Mouse (Mus musculus) ES-E14 (cell line): ENCODE measurements around the gene 1110059E24Rik. TPM values are rescaled to one million over a fixed set of nuclear protein-coding genes. Genes with fewer than 3 reads are reported as not detected.

ENCODE experiments used
- DNase-seq: peaks from one replicate; pipeline ENCODE4 v3.0.0-alpha.2; 2013; ENCODE audit warnings: low read depth, low spot score
- H3K27ac ChIP-seq: 2 replicates; pipeline ENCODE4 v1.5.1; 2012; ENCODE audit warnings: low read depth, mild to moderate bottlenecking, low read length, moderate library complexity, mixed read lengths; ENCODE audit not compliant: poor library complexity, insufficient read depth, severe bottlenecking
- H3K36me3 ChIP-seq: 2 replicates; pipeline ENCODE4 v1.6.1; 2012; ENCODE audit warnings: mild to moderate bottlenecking, low read length, moderate library complexity, mixed read lengths; ENCODE audit not compliant: control insufficient read depth, poor library complexity, insufficient read depth, severe bottlenecking
- H3K4me1 ChIP-seq, 2 experiments: fragments of 150-350 bp in 1 of 2; sonication (generic) in 1 of 2; 2 replicates each; pipeline ENCODE4 v1.6.1; 2012; ENCODE audit warnings: low read length in 2 of 2, mild to moderate bottlenecking in 1 of 2, mixed read lengths in 1 of 2; ENCODE audit not compliant: control insufficient read depth in 2 of 2, insufficient read depth in 2 of 2, poor library complexity in 1 of 2
- H3K4me3 ChIP-seq, 2 experiments: fragments of 150-350 bp in 1 of 2; sonication (generic) in 1 of 2; 2 replicates each; pipeline ENCODE4 v1.5.1; 2012; ENCODE audit warnings: low read length in 2 of 2, low read depth in 1 of 2, mild to moderate bottlenecking in 1 of 2, mixed read lengths in 1 of 2; ENCODE audit not compliant: insufficient read depth in 1 of 2, poor library complexity in 1 of 2, severe bottlenecking in 1 of 2
- H3K9ac ChIP-seq: 2 replicates; pipeline ENCODE4 v1.6.1; 2012; ENCODE audit warnings: low read depth, mild to moderate bottlenecking, low read length, mixed read lengths; ENCODE audit not compliant: poor library complexity, insufficient read depth, severe bottlenecking
- H3K9me3 ChIP-seq: fragments of 150-350 bp; sonication (generic); 2 replicates; pipeline ENCODE4 v1.6.1; 2012; ENCODE audit warnings: low read depth, mild to moderate bottlenecking, low read length; ENCODE audit not compliant: control insufficient read depth, insufficient read depth
- CHD2 ChIP-seq: IDR thresholded peaks from 2 replicates; pipeline ENCODE4 v1.6.1; 2014; ENCODE audit warnings: mild to moderate bottlenecking, low read depth, low read length, inconsistent platforms
- HCFC1 ChIP-seq: IDR thresholded peaks from 2 replicates; pipeline ENCODE4 v1.6.1; 2012; ENCODE audit warnings: low read length, inconsistent platforms, borderline replicate concordance; ENCODE audit not compliant: insufficient read depth
- MAFK ChIP-seq: IDR thresholded peaks from 2 replicates; pipeline ENCODE4 v1.6.1; 2014; ENCODE audit warnings: mild to moderate bottlenecking, low read depth, low read length, inconsistent platforms; ENCODE audit not compliant: insufficient read depth
- ZC3H11A ChIP-seq: IDR thresholded peaks from 2 replicates; pipeline ENCODE4 v1.6.1; 2012; ENCODE audit warnings: low read depth, mild to moderate bottlenecking, inconsistent platforms, low read length, borderline replicate concordance
- ZNF384 ChIP-seq: IDR thresholded peaks from 2 replicates; pipeline ENCODE4 v1.6.1; 2012; ENCODE audit warnings: low read depth, low read length, inconsistent platforms
- in situ Hi-C, 2 experiments: fragments of 600-800 bp; cut with MboI; formaldehyde crosslinking; loops; one replicate each; pipeline ENCODE4 v1.15.1; 2025; ENCODE audit warnings: low sequenced_read_pairs in 2 of 2, inconsistent platforms in 1 of 2; ENCODE audit not compliant: unreplicated experiment in 2 of 2
- total RNA-seq: library from RNA; depleted of rRNA; stranded (reverse); fragments of 300-350 nt; gene quantifications from 2 replicates; pipeline ENCODE4 v1.2.3, GENCODE M21; 2012

Gene 1110059E24Rik
- total RNA-seq, 1 experiment = 38.9 TPM

DNA sequence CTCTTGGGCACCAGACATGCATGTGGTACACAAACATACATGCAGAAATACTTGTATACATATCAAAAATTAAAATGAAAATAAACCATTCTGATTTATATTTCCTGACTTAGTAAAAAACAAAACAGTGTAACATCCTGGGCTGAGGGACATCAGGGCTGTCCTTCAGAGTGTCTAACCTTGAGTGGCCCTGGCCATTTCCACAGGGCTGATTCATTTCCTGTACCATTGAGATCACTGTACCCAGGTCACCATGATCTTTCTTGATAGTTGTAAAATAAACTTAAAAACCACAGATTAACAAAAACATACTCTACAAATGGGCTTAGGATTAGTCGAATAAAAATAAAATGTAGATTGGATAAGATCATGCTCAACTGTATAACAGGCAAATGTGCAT is 66.2 kb downstream of the 1110059E24Rik start:
- in situ Hi-C loops = no loop called here

DNA sequence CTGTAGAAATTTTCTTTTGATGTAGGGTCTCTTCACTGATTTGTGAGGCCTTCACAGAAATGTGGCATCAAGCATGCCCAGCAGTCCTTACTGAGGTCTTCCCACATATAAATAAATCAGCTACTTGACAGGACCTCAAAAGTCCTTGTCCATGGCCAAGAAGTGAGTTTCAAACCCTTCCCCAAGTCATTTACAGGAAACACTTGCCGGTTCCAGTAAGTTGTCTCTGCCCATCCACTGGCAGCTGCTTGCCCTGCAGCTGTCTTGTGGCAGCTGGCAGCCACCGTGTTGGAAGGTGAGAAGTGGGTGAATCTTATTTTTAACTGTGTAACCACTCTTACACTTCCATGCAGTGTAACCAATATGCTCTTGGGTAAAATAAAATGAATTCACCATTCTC is 66.9 kb downstream of the 1110059E24Rik start:
- Histone ChIP-seq H3K4me1 (no peaks in the 10 kb centered on the region; a peak in 1 of 4 replicates), H3K27ac (no peak overlapping the region), H3K9me3 (no peaks in the 10 kb centered on the region), H3K9ac (no peak overlapping the region), H3K36me3 (no peaks in the 10 kb centered on the region), H3K4me3 (no peak overlapping the region)
- no peak for DNase-seq
- in situ Hi-C loops = no loop called here
- TF ChIP-seq MAFK = no peak
- TF ChIP-seq ZNF384 = no peak

More for the DNA sequence above, 66.2 kb downstream of the 1110059E24Rik start:
- H3K27ac ChIP-seq = no peak overlapping the region
- no peaks in the 10 kb centered on the region for H3K36me3 ChIP-seq
- H3K4me3 ChIP-seq = no peak overlapping the region
- TF ChIP-seq CHD2 (no peak), HCFC1 (no peak), MAFK (no peak)
- H3K4me1 ChIP-seq = no peaks in the 10 kb centered on the region; a peak in 1 of 4 replicates
- H3K9me3 ChIP-seq = no peaks in the 10 kb centered on the region
- no peak for DNase-seq
- H3K9ac ChIP-seq = no peak overlapping the region

DNA sequence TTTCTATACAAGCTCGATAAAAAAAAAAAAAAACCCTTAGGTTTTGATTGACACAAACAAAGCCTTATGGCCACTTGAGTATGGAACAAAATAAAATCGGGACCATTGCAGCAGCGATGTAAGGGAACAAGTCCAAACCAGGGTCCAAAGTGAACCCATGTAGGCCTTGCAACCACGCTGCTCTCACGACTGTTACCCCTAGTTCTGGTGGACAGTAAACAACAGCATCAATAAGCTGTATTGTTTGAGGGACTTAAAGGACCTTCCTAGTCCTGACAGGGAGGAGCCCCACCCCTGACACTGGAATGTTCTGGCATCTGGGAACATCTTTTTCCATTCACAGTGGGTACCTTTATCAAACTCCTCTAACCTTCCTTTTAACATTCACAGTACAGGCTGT is 68.8 kb downstream of the 1110059E24Rik start:
- in situ Hi-C loops = no loop called here
- Histone ChIP-seq H3K36me3 (no peaks in the 10 kb centered on the region; the same call in 1 of the 2 replicates), H3K4me1 (no peaks in the 10 kb centered on the region; a peak in 1 of 4 replicates), H3K9ac (no peak overlapping the region), H3K9me3 (no peaks in the 10 kb centered on the region), H3K27ac (no peak overlapping the region), H3K4me3 (no peak overlapping the region)
- TF ChIP-seq ZNF384 (no peak), CHD2 (no peak), HCFC1 (no peak), ZC3H11A (no peak), MAFK (no peak)
- no peak for DNase-seq

DNA sequence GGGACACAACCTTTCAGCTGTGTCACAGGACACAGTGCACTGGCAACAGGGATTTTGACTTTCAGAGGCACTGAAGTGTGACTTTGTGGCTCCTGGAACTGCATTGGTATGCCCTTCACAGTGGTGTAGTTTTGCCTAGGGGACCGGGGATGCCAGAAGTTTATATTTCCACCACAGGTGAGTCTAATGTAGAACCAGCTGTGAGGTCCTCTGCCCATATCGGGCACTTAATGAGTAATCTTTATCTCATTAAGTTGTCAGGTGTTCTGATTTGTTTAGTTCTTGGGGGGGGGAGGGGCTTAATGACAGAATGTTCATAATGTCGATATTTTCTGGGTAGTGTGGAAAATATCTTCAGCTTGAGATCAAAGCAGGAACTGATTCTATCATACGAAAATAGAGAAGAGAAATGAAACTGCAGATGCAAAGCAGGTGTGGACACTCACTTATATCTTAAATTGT is 69.2 kb downstream of the 1110059E24Rik start:
- DNase-seq = no peak
- TF ChIP-seq ZC3H11A = no peak
- no peak for TF ChIP-seq CHD2
- TF ChIP-seq HCFC1 = no peak
- TF ChIP-seq ZNF384 = no peak
- TF ChIP-seq MAFK = no peak
- no peaks in the 10 kb centered on the region for H3K9me3 ChIP-seq
- H3K4me3 ChIP-seq = no peak overlapping the region
- no peaks in the 10 kb centered on the region; a peak in 1 of 4 replicates for H3K4me1 ChIP-seq
- no peak overlapping the region for H3K9ac ChIP-seq
- no peak overlapping the region for H3K27ac ChIP-seq
- no peaks in the 10 kb centered on the region; the same call in 1 of the 2 replicates for H3K36me3 ChIP-seq
- in situ Hi-C loops = no loop called here

DNA sequence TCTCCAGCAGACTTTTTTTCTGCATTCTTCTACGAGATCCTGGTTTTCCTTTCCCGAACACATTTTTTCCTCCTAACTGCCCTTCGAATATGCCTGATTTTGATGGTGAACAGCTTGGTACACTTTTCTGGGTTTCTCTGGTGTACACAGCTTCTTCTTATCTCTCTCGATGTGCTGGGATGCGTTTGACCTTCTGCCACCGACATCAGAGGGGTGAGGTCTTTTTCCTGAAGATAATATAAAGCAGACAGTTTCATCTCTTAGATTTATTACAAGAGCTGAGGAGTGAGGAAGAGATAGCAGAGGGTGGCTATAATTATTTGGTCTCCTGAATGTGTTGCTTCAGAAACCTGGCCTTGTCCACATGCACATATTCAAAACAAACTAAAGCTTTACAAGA is 71.4 kb downstream of the 1110059E24Rik start:
- Histone ChIP-seq H3K9ac (no peak overlapping the region), H3K4me3 (no peak overlapping the region), H3K36me3 (no peaks in the 10 kb centered on the region; the same call in 1 of the 2 replicates), H3K27ac (no peak overlapping the region), H3K4me1 (no peaks in the 10 kb centered on the region; a peak in 1 of 4 replicates), H3K9me3 (no peaks in the 10 kb centered on the region)
- DNase-seq = no peak
- TF ChIP-seq ZNF384 (no peak), ZC3H11A (no peak), CHD2 (no peak), HCFC1 (no peak), MAFK (no peak)
- in situ Hi-C loops = no loop called here
